Mouse (Mus musculus) heart, adult 11 months (tissue): ENCODE results near the gene 4930442H23Rik.

Experiments
- DNase-seq: peaks from one replicate; pipeline ENCODE4 v3.0.0; 2022

4930442H23Rik gene

GRCm38 (mm10) chr10:81197305-81197704 lies 13.7 kb upstream of the 4930442H23Rik start:
- peak; percentile 97 for DNase-seq

GRCm38 (mm10) chr10:81196470-81197065 lies 12.9 kb upstream of the 4930442H23Rik start:
- DNase-seq, result peak; percentile 95

- DNase-seq, result peak; percentile 94
Observed at GRCm38 (mm10) chr10:81195300-81195699, 11.7 kb upstream of the 4930442H23Rik start.

DNA sequence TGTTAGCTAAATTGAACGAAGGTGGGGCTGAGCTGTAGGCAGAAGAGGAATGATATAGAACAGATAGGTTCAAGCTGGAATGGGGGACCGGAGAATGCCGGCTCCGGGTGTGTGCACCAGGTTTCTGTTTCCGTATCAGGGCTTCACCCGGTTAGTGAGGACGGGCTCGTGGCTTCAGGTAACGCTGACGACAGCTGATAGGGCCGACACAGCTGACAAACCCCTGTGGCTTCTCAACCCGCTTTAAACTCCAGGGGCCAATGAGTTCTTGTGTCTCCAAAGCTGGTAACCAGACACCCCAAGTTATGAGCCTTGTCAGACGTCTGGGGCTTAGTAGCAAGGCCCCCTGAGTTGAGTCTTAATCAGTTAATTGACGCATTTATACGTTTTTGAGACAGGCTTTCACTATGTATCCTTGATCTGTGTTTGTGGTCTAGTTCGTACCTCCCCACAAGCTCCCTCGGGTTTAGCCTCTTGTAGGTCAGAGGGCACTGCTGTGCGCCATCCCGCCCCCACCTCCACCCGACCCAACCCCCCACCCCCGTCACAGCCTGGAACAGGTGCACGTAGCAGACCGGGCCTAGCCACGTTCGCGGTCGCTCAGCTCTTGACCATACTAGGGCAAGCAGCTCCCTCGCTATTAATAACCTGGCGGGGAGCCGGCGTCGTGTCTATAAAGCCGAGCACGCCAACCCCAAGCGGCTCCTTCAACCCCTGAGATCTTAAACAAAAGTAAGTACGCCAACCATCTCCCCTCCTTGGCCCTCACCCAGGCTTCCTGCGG lies 10.5 kb upstream of the 4930442H23Rik start:
- peak; percentile 97 for DNase-seq

- DNase-seq, result peak; percentile 97
Observed at GRCm38 (mm10) chr10:81192968-81193501, 9.4 kb upstream of the 4930442H23Rik start.

DNA sequence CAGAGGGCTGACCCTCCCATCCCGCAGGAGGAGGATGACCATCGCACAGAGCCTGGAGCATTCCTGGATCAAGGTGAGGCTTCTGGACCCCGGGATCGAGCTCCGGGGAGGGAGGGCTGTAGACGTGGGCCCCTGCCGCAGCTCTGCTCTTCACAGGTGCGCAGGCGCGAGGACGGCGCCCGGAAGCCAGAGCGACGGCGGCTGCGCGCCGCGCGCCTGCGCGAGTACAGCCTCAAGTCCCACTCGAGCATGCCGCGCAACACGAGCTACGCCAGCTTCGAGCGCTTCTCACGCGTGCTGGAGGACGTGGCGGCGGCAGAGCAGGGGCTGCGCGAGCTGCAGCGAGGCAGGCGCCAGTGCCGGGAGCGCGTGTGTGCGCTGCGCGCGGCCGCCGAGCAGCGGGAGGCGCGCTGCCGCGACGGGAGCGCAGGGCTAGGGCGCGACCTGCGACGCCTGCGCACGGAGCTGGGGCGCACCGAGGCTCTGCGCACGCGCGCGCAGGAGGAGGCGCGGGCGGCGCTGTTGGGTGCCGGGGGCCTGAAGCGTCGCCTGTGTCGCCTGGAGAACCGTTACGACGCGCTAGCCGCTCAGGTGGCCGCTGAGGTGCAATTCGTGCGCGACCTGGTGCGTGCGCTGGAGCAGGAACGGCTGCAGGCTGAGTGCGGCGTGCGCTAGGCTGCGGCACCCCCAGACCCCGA lies 8.8 kb upstream of the 4930442H23Rik start:
- DNase-seq, result peak; percentile 99

DNA sequence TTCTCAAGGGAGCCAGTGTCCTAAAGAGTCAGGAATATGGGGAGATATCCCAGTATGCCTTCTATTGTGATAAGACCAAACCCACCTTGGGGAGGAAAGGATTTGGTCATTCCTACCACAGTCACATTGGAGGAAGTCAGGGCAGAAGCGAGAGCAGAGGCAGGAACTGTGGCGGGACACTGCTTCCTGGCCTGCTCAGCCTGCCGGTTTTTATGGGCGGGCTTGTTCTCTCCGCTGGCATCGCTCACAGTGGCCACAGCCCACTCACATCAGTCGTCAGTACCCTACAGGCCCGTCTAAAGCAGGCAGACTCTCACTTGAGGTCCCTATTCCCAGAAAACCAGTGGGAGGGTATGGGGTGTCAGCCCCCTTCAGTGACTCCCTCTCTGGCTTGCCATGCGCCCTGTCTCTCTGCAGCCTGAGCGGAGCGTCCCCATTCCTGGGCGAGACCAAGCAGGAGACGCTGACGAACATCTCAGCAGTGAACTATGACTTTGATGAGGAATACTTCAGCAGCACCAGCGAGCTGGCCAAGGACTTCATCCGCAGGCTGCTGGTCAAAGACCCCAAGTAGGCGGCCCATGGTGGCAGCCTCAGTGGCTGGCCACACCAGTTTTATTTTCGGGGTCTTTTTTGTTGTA lies 7.8 kb upstream of the 4930442H23Rik start:
- DNase-seq, result peak; percentile 96

GRCm38 (mm10) chr10:81190912-81191321 lies 7.3 kb upstream of the 4930442H23Rik start:
- peak; percentile 94 for DNase-seq

GRCm38 (mm10) chr10:81190236-81190911 lies 6.7 kb upstream of the 4930442H23Rik start:
- peak; percentile 95 for DNase-seq

DNA sequence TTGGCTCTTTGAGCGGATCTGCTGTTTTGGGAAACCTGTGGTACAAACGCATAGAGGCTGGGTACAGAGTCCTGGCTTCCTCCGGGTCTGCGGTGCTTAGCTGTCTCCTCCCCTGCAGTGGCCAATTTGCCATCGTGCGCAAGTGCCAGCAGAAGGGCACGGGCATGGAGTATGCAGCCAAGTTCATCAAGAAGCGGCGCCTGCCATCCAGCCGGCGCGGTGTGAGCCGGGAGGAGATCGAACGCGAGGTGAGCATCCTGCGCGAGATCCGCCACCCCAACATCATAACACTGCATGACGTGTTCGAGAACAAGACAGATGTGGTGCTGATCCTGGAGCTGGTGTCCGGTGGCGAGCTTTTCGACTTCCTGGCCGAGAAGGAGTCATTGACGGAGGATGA lies 6.2 kb upstream of the 4930442H23Rik start:
- peak; percentile 94 for DNase-seq

GRCm38 (mm10) chr10:81187161-81187560 lies 3.5 kb upstream of the 4930442H23Rik start:
- peak; percentile 91 for DNase-seq

GRCm38 (mm10) chr10:81184765-81185164 lies 1.1 kb upstream of the 4930442H23Rik start:
- DNase-seq, result no peak

- DNase-seq, result peak; percentile 100
Observed at GRCm38 (mm10) chr10:81182336-81183333, 1.0 kb downstream of the 4930442H23Rik start, which contains the start of gene Dapk3. Gene Dapk3, plus strand, starts transcription at chr10:81183005.

GRCm38 (mm10) chr10:81181860-81182259 lies 1.8 kb downstream of the 4930442H23Rik start:
- DNase-seq, result peak; percentile 95

DNA sequence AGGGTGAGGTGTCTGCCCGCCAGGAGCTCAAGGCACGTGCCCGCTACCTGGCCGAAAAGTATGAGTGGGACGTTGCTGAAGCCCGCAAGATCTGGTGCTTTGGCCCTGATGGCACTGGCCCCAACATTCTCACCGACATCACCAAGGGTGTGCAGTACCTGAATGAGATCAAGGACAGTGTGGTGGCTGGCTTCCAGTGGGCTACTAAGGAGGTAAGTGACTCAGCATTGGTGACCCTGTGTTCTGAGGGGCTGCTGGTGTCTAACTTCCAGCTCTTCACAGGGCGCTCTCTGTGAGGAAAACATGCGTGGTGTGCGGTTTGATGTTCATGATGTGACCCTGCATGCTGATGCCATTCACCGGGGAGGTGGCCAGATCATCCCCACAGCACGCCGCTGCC lies 2.7 kb downstream of the 4930442H23Rik start:
- DNase-seq, result no peak

GRCm38 (mm10) chr10:81179451-81180342 lies 4.0 kb downstream of the 4930442H23Rik start:
- no peak for DNase-seq

DNA sequence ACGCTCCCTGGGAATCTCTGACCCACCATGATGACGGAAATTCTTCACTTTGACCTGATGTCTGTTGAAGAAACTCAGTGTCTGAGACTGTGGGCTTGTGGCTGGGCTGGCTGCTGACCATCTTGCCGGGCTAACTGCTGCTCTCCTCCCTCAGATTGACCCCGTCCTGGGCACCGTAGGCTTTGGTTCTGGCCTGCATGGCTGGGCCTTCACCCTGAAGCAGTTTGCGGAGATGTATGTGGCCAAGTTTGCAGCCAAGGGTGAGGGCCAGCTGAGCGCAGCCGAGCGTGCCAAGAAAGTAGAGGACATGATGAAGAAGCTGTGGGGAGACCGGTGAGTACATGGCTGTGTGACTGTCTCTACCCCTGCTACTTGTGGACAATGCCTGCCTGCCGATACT lies 4.7 kb downstream of the 4930442H23Rik start:
- DNase-seq, result no peak

DNA sequence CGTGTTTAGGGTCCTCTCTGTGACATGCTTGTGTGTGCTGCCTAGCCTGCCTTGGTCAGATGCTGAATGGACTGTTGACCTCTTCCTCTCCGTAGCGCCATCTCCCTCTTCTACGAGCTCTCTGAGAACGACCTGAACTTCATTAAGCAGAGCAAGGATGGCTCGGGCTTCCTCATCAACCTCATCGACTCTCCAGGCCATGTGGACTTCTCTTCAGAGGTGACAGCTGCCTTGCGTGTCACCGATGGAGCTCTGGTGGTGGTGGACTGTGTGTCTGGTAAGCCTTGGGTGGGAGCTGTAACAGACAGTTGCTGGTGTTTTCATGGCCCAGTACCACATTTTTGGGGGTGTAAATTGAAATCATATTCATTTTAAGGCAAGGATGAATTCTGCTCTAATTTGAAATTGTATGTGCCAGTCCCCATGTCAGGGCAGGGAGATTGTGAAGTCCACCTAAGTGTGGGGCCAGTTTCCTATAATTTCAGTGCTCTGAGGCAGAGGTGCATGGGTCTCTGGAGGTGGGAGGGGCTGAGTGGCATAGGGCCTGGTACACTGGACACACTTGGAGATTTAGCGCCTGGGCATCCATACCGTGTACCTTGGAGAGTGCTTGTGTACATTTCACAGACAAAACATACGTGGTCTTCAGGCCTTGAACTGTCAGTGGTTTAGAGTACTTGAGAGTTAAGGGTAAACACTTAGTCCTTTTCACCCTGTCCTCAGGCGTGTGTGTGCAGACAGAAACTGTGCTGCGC lies 5.5 kb downstream of the 4930442H23Rik start:
- peak; percentile 97 for DNase-seq

DNA sequence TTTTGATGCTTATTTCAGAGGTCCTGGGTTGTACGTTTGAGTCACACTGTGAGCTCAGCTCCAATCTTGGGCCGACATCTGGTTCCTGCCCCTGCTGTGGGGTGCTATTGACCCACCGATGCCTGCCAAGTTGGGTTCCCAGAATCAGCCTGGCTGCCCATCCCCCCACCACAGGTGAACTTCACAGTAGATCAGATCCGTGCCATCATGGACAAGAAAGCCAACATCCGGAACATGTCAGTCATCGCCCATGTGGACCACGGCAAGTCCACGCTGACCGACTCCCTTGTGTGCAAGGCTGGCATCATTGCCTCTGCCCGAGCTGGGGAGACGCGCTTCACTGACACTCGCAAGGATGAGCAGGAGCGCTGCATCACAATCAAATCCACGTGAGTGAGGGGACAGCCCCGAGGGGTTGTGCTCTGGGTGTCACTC lies 6.1 kb downstream of the 4930442H23Rik start:
- DNase-seq, result peak; percentile 97
